Mouse (Mus musculus) T-helper 17 cell (primary cell): ENCODE measurements around the gene Insl5.

Experiments used
- in situ Hi-C, 2 experiments: fragments of 300-600 bp; cut with MboI, MseI; formaldehyde crosslinking; loops; 1 replicate in 1 of 2; 2 replicates in 1 of 2; pipeline ENCODE4 v1.15.1; 2025; ENCODE audit warnings: high pct_unique_total_duplicates in 2 of 2

The Insl5 gene

GRCm38 (mm10) chr4:102990595-102991340, 35.9 kb downstream of the Insl5 start:
- in situ Hi-C loops: loop anchor here in 1 of 2 experiments (5.0 kb wide), 1 partner anchor 147 kb away; no protein-coding TSS in a partner anchor

DNA sequence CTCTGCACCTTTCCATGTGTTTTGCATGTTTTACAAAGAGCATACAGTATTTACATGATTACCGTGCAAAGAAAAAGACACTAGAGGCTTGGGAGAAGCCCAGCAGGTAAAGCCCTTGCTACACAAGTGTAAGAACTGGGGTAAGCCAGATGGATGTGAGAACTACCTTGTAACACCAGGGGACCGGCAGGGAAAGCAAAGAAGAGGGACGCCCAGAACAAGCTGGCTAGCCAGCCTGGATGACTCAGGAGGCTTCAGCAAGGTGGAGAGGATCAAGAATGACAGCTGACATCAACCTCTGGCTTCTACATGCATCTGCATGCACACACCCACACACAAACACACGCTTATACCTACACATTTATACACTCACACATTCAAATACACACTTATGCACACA, 36.6 kb downstream of the Insl5 start:
- in situ Hi-C loops: loop anchor here in 1 of 2 experiments (5.0 kb wide), 1 partner anchor 147 kb away; no protein-coding TSS in a partner anchor

- in situ Hi-C loops: loop anchor here in 1 of 2 experiments (5.0 to 10.0 kb wide), 2 partner anchors 153 to 355 kb away; no protein-coding TSS in a partner anchor
Observed at GRCm38 (mm10) chr4:102989391-102989790, 37.3 kb downstream of the Insl5 start.

GRCm38 (mm10) chr4:102988526-102988925, 38.1 kb downstream of the Insl5 start:
- in situ Hi-C loops: loop anchor here in 1 of 2 experiments (5.0 to 10.0 kb wide), 2 partner anchors 154 to 356 kb away; no protein-coding TSS in a partner anchor

- in situ Hi-C loops: loop anchor here in 1 of 2 experiments (5.0 to 10.0 kb wide), 2 partner anchors 155 to 357 kb away; no protein-coding TSS in a partner anchor
Observed at GRCm38 (mm10) chr4:102987756-102988155, 38.9 kb downstream of the Insl5 start.

DNA sequence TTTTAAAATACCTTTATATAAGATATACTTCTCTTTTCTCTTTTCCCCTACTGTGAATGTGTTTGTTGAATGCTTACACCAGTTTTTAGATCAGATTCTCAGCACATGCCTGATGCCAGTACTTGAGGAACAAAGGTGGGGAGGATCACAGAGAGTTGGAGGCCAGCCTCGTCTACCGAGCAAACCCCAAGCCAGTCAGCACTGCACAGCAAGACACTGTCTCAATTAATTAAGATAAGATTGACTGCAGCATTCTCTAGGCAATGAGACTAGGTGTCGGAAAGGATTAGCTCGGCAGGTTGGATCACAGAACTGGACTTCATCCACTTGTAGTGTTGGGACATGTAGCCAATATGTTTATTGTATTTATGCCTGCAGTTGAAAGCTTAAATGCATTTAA, 39.3 kb downstream of the Insl5 start:
- in situ Hi-C loops: loop anchor here in 1 of 2 experiments (5.0 to 10.0 kb wide), 2 partner anchors 155 to 357 kb away; no protein-coding TSS in a partner anchor

DNA sequence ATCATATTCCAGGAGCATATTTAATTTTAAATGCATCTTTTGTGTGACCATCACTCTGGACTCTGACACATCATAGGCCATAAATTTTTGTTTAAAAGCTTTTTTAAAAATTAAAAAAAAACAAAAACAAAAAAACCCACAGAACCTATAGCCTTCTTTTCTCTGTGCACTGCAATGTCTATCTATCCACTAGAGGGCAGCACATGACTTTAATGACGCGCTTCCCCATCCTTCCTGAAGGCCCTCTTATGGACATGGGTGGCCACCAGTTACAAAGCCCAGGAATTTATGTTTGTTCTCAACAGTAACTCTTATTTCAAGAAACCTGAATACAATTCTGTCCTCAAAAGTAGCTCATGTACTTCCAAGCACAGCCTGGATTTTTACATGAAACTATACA, 39.7 kb downstream of the Insl5 start:
- in situ Hi-C loops: loop anchor here in 1 of 2 experiments (5.0 to 10.0 kb wide), 2 partner anchors 155 to 358 kb away; no protein-coding TSS in a partner anchor

- in situ Hi-C loops: loop anchor here in 1 of 2 experiments (5.0 to 10.0 kb wide), 2 partner anchors 156 to 359 kb away; no protein-coding TSS in a partner anchor
Observed at GRCm38 (mm10) chr4:102986173-102986572, 40.5 kb downstream of the Insl5 start.

DNA sequence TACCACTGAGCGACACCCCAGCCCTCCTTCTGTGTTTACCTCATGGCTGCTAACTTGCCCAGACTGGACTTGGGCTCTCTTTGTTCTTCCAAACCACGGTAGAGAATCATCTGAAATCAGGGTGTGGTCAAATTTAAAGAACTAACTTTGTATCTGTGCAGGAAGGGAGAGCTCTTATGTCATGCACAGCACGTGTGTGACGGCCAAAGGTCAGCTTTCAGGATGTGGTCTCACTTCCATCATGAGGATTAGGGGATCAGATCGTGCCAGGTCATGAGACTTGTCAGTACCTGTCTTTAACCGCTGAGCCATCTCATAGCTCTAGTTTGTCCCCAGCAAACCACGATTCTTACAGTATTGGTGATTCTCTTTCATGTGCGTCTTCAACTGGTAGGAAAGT, 44.9 kb downstream of the Insl5 start:
- in situ Hi-C loops: loop anchor here in 1 of 2 experiments (10.0 kb wide), 1 partner anchor 363 kb away; no protein-coding TSS in a partner anchor

- in situ Hi-C loops: loop anchor here in 1 of 2 experiments (10.0 kb wide), 1 partner anchor 265 kb away; no protein-coding TSS in a partner anchor
Observed at GRCm38 (mm10) chr4:102979385-102979784, 47.3 kb downstream of the Insl5 start.

GRCm38 (mm10) chr4:102978440-102978839, 48.2 kb downstream of the Insl5 start, which contains the start of gene Tctex1d1:
Tctex1d1 (plus strand) TSS chr4:102978606.
- in situ Hi-C loops: loop anchor here in 1 of 2 experiments (10.0 kb wide), 1 partner anchor 264 kb away; no protein-coding TSS in a partner anchor

DNA sequence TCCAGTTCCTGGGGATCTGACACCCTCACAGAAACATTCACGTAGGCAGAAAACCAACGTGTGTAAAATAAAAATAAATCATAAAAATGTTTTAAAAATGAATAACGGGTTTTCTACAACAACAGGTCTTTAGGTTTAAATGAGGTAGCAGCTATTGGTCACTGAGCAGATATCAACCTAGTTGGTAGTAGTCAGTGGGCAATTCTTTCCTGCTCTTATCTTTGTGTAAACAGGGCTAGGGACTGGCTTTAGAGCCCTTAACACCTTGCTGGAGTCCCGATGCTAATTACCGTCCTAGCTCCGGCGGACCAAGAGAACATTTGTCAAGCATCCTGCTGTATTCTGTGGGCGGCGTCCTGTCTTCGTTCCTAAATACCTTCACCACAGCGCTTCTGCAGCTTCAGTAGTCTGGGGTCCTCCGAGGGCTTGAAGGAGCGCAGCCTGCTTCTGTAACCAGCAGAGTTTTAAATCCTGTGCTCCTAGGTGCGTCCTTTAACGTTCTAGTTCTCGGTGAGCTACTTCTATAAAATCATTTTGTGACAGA, 48.8 kb downstream of the Insl5 start:
- in situ Hi-C loops: loop anchor here in 1 of 2 experiments (10.0 kb wide), 1 partner anchor 263 kb away; no protein-coding TSS in a partner anchor

DNA sequence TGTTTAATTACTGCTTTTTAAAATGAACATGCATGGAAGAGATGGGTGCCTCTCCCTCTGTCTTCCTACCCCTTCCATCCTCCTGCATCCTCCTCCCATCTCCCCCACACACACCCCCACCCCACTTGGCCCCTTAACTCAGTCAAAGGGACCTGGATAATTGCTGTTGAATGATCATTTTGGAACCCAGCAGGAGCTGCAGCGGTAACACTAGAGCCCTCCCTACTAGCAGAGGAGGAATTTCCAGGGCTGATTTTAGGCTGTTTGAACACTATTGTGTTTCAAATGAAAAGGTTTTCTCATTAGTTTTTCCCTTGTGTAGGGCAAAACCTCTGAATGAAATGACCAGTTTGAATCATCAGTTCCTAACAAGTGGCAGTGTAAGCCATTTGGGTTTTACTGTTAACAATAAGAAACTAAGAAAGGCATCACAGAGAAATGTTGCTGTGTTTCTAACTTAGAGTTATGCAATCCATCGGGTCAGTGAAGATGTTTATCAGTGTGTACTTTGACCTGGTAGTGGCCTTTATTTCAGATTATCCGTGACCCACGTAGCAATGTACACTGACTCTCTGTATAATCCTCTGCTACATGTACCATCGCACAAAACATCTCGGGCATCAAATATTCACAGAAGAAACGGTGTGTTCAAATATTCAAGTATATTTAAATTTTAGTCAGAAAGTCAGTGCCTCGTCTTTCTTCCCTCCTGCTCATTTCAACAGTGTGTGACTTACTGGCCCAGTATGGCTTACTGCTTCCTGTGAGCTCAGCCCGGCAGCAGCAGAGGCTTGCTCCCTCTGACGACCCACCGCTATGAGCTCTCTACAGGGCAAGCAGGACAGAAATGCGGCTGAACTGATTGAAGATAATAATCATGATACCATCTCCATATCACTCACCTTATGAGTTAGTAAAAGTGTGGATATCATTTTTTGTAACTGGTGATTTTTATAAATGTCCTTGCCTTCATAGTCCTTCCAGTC, 50.1 kb downstream of the Insl5 start:
- in situ Hi-C loops: loop anchor here in 1 of 2 experiments (10.0 kb wide), 1 partner anchor 262 kb away; no protein-coding TSS in a partner anchor

DNA sequence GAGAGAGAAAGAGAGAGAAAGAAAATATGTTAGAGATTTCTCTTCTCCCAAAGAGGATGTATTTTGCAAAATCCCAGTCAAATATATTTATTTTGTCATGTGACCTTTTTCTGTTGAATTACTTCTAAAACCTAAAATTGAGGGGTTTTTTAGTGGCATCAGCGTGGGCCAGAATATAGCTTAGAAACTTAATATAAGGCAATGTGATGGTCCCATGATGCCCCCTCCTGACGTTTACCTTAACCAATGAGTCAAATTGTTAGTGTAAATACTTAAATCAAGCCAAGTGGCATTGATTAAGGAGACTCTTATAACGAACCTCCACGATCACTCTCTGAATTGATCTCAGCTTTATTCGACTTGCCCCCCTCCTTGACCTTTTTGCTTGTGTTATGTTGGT, 52.5 kb downstream of the Insl5 start:
- in situ Hi-C loops: loop anchor here in 1 of 2 experiments (10.0 kb wide), 1 partner anchor 259 kb away; no protein-coding TSS in a partner anchor

DNA sequence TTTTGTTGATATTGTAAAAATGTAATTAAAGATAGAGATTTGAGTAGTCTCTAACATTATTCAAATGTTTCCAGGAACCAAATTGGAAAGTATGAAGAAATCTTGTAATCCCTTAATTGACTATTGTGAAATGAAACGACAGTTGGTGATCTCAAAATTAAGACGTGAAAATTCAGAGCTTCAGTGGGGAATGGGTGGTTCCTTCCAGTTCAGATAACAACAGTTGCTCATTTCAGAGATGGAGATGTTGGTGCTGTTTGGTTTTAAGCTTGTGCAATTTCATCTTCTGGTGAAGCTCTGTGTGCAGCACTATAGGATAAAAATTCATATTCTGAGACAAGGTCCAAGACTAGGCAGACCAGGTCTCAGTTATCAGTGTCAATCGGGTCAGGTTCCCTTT, 54.6 kb downstream of the Insl5 start:
- in situ Hi-C loops: loop anchor here in 1 of 2 experiments (10.0 kb wide), 1 partner anchor 257 kb away; no protein-coding TSS in a partner anchor

GRCm38 (mm10) chr4:102971159-102971558, 55.5 kb downstream of the Insl5 start:
- in situ Hi-C loops: loop anchor here in 1 of 2 experiments (10.0 kb wide), 1 partner anchor 256 kb away; no protein-coding TSS in a partner anchor

DNA sequence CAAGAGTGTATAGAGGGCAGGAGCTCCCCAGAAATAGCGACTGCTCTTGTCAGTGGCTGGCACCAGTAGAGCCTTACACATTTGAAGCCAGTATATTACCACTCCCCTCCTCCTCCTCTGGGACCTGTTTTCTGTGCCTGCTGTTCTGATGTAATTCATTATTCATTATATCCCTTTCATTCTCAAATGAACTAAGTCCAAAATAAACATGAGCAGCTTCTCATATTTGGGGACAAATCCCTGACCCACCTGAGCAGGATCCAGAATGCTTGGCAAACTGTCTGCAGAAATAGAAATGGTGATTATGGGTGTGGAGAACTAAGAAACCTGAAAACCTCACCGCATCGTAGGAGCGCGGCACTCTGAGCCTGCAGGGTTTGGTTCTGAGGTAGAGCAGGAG, 57.0 kb downstream of the Insl5 start:
- in situ Hi-C loops: no loop called here
